Mouse (Mus musculus): Measurements from ENCODE around the gene Carns1.

DNA sequence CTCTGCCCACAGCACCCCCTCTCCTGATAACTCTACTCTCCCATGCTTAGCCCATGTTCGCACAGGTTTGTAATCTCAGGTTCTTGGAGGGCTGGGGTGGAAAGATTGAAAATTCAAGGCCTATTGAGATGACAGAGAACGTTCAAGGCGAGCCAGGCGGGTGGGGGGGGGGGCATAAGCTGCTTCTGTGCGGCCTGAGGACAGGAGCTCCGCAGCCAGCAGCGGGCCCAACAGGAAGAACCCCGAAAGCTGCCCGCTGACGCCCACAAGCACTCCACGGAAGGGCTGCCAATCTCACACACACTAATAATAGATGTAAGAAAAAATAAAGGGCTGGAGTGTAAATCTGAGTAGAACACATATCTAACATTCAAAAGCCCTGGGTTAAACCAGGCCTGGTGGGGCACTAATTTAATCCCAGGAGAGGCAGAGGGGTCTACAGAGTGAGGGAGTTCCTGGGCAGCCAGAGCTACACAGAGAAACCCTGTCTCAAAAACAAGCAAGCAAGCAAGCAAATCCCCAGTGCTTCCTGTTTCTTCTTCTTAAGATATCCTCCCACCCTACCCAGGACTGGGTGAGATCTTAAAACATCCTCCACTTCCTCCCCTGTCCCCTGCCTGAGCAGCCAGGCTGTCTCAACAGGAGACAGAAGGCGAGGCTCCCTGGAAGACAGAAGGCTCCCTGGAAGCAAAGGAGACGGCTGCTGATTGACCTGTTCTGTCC is 28.5 kb upstream of the Carns1 start:
- TF ChIP-seq TAL1 (IDR thresholded peaks at IDR 0.05; ENCODE audit: low read length) (no peak), GATA1 (IDR thresholded peaks at IDR 0.05; ENCODE audit: low read length) (no peak)

All from erythroblast, embryonic 14.5 days (primary cell).